Mouse (Mus musculus): ENCODE results near the gene Acoxl. TPM values are rescaled to one million over a fixed set of nuclear protein-coding genes. Genes with fewer than 3 reads are reported as not detected.

Gene Acoxl
- total and polyA plus RNA-seq, 3 experiments, result 0.05 TPM; not detected in 1

DNA sequence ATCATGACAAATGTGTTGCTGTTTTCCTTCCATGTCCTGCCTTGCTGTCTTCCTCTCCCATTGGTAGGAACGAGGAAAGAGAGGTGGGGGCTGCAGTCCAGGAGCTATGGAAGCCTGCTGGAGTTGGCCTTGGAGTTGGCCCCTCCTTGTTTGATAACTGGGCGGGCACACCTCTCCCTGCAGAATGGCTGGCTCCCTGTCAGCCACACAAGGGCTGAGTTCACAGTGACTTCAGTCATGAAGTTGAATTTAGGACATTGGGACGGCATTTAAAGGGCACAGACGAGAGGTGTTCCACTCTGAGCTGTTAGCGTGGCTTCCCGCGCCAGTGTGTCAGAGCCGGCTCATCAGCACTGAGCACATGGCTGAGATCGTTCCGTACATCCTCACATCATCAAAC, 66.2 kb downstream of the Acoxl start:
- ATAC-seq (ENCODE audit: extremely low read depth, insufficient number of reproducible peaks, low FRiP score, poor library complexity, severe bottlenecking) (no peak), DNase-seq (ENCODE audit: low spot score) (no peak)
- Histone ChIP-seq H3K27me3 (ENCODE audit: insufficient read depth, low read length) (peaks cover 29% of the 10 kb centered on the region), H3K9me3 (replicated peaks) (no peaks in the 10 kb centered on the region), H3K36me3 (replicated peaks) (no peaks in the 10 kb centered on the region), H3K4me1 (ENCODE audit: insufficient read depth, low read depth, low read length) (peaks cover 30% of the 10 kb centered on the region), H3K4me3 (ENCODE audit: low read depth, low read length) (no peak overlapping the region)
- TF ChIP-seq TAL1 (conservative IDR thresholded peaks at IDR 0.05; ENCODE audit: low read depth, low read length) (no peak), CTCF (IDR thresholded peaks at IDR 0.05; ENCODE audit: low read depth, low read length) (no peak), GATA1 (IDR thresholded peaks at IDR 0.05; ENCODE audit: borderline replicate concordance, low read length) (no peak), GATA2 (IDR thresholded peaks at IDR 0.05; ENCODE audit: borderline replicate concordance, low read depth, low read length) (no peak)

DNA sequence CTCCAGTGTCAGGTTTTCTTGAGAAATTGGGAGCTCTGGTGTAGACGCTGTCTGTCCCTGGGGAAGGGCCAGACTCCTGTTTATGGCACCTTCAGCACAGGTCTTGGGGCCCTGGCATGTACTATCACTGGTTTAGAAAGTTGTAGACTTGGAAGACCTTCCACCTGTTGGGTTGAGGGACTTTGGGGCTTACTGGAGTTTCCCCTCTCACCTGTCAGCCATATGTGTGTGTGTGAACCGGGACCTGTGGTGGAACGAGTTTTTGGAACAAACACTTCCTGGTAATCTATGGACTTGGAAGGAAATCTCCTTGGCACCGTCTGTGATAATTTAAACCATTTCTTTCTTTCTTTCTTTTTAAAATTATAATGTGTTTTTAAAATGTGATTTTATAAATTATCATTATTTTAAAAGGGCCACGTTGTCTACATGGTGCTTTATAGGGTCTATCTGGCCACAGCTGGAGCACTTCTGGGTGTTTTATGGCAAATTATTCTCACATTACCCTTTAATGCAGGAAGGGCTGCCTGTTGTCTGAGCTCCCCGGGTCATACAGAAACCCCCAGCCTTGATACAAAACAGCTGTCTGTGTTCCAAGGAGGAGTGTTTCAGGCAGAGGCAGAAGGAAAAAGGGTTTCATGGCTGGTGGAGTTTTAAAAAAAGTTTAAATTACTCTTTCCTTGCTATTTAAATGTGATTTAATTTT, 68.5 kb downstream of the Acoxl start:
- ATAC-seq (ENCODE audit: extremely low read depth, insufficient number of reproducible peaks, low FRiP score, poor library complexity, severe bottlenecking) (no peak), DNase-seq (ENCODE audit: low spot score) (no peak)
- H3K27me3 ChIP-seq (ENCODE audit: insufficient read depth, low read length), result peaks cover 26% of the 10 kb centered on the region
- H3K36me3 ChIP-seq (replicated peaks), result no peaks in the 10 kb centered on the region
- TF ChIP-seq CTCF (IDR thresholded peaks at IDR 0.05; ENCODE audit: low read depth, low read length) (no peak), POLR2AphosphoS5 (IDR thresholded peaks at IDR 0.05; ENCODE audit: insufficient replicate concordance, low read depth, low read length) (no peak), GATA2 (IDR thresholded peaks at IDR 0.05; ENCODE audit: borderline replicate concordance, low read depth, low read length) (no peak), TAL1 (conservative IDR thresholded peaks at IDR 0.05; ENCODE audit: low read depth, low read length) (no peak), GATA1 (IDR thresholded peaks at IDR 0.05; ENCODE audit: borderline replicate concordance, low read length) (no peak)
- H3K9me3 ChIP-seq (replicated peaks), result no peaks in the 10 kb centered on the region
- no peak overlapping the region for H3K4me3 ChIP-seq (ENCODE audit: low read depth, low read length)
- H3K4me1 ChIP-seq (ENCODE audit: insufficient read depth, low read depth, low read length), result peaks cover 32% of the 10 kb centered on the region

DNA sequence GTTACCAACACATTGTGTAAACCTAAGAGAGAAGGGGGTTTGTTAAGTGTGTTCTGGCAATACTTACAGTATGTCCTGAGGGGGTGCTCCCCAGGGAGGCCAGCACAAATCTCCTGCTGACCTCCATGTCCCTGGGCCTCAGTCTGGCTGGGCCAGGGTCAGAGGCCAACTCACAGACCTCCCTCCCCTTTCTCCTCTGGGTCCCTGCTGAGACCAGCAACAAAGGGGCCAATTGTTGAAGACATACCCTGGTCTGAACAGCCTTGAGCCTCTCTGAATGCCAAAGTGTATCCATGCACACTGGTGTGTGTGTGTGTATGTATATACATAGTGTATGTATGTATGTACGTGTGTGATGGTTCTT, 69.0 kb downstream of the Acoxl start:
- TF ChIP-seq GATA2 (IDR thresholded peaks at IDR 0.05; ENCODE audit: borderline replicate concordance, low read depth, low read length) (no peak), GATA1 (IDR thresholded peaks at IDR 0.05; ENCODE audit: borderline replicate concordance, low read length) (no peak), TAL1 (conservative IDR thresholded peaks at IDR 0.05; ENCODE audit: low read depth, low read length) (no peak), POLR2AphosphoS5 (IDR thresholded peaks at IDR 0.05; ENCODE audit: insufficient replicate concordance, low read depth, low read length) (no peak), CTCF (IDR thresholded peaks at IDR 0.05; ENCODE audit: low read depth, low read length) (no peak)
- peaks cover 37% of the 10 kb centered on the region for H3K4me1 ChIP-seq (ENCODE audit: insufficient read depth, low read depth, low read length)
- H3K9me3 ChIP-seq (replicated peaks), result no peaks in the 10 kb centered on the region
- ATAC-seq (ENCODE audit: extremely low read depth, insufficient number of reproducible peaks, low FRiP score, poor library complexity, severe bottlenecking), result no peak
- no peaks in the 10 kb centered on the region for H3K36me3 ChIP-seq (replicated peaks)
- no peak for DNase-seq (ENCODE audit: low spot score)
- H3K4me3 ChIP-seq (ENCODE audit: low read depth, low read length), result no peak overlapping the region
- peaks cover 26% of the 10 kb centered on the region for H3K27me3 ChIP-seq (ENCODE audit: insufficient read depth, low read length)

DNA sequence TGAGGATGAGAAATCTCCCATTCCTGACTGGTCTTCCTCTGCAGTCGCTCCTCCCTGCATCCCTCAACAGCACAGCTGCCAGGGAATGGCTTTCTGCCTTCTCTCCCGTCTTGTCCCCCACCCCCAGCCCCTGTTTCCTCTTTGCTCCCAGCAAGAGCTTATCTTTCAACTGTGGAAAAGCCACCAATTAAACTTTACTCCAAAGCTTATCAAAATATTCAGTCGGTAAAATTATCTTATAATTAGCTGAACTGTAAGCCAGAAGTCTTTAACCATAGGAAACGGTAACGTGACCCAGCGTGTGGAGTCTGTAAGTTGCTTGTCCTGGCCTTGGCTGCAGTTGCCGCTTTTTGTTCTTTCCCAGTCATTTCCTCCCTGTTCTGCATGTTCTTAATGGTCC, 70.2 kb downstream of the Acoxl start:
- Histone ChIP-seq H3K9me3 (replicated peaks) (no peaks in the 10 kb centered on the region), H3K36me3 (replicated peaks) (no peaks in the 10 kb centered on the region), H3K4me3 (ENCODE audit: low read depth, low read length) (no peak overlapping the region), H3K4me1 (ENCODE audit: insufficient read depth, low read depth, low read length) (peaks cover 49% of the 10 kb centered on the region), H3K27me3 (ENCODE audit: insufficient read depth, low read length) (peaks cover 20% of the 10 kb centered on the region)
- no peak for DNase-seq (ENCODE audit: low spot score)
- no peak for ATAC-seq (ENCODE audit: extremely low read depth, insufficient number of reproducible peaks, low FRiP score, poor library complexity, severe bottlenecking)
- TF ChIP-seq TAL1 (conservative IDR thresholded peaks at IDR 0.05; ENCODE audit: low read depth, low read length) (no peak), CTCF (IDR thresholded peaks at IDR 0.05; ENCODE audit: low read depth, low read length) (no peak), GATA2 (IDR thresholded peaks at IDR 0.05; ENCODE audit: borderline replicate concordance, low read depth, low read length) (no peak), POLR2AphosphoS5 (IDR thresholded peaks at IDR 0.05; ENCODE audit: insufficient replicate concordance, low read depth, low read length) (no peak), GATA1 (IDR thresholded peaks at IDR 0.05; ENCODE audit: borderline replicate concordance, low read length) (no peak)

DNA sequence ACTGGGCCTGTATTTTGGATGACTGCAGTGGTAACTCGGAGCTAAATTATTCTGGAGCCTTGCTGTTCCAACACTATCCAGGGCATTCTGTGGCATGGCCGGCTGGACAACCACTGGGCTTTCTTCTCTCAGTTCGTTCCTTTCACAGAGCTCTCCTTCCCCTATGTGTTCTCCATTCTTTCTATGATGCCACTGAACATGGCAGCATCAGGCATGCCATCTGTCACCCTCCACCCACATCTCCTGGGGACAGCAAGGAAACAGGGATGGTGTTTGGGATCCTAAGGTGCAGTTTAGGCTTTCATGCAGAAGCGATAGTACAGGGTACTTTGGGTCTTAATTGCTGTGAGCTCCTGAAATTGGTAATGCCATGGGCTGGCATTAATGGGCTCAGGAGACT, 71.1 kb downstream of the Acoxl start:
- no peak for DNase-seq (ENCODE audit: low spot score)

DNA sequence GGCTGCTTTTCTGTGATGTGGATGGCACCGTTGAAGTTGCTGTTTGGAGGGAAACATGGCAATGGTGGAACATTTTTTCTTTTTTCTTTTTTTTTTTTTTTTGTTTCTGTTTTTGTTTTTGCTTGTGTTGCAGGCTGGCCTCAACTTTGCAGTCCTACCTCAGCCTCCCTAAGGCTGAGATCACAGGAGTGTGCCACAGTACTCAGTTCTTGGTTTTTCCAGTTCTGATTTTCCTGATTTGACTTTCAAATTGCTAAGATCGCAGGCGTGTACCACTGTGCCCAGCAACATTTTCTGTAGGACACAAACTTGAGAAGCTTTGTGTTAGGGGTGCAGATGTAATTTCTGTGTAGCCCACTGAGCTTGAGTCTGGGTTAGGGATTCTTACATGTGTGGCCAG, 72.9 kb downstream of the Acoxl start:
- H3K27me3 ChIP-seq (ENCODE audit: insufficient read depth, low read length), result peaks cover 7% of the 10 kb centered on the region; the same call in 1 of the 2 replicates
- H3K9me3 ChIP-seq (replicated peaks), result no peaks in the 10 kb centered on the region
- peaks cover 63% of the 10 kb centered on the region for H3K4me1 ChIP-seq (ENCODE audit: insufficient read depth, low read depth, low read length)
- no peaks in the 10 kb centered on the region for H3K36me3 ChIP-seq (replicated peaks)
- TF ChIP-seq TAL1 (conservative IDR thresholded peaks at IDR 0.05; ENCODE audit: low read depth, low read length), result no peak
- no peak for TF ChIP-seq POLR2AphosphoS5 (IDR thresholded peaks at IDR 0.05; ENCODE audit: insufficient replicate concordance, low read depth, low read length)
- no peak for TF ChIP-seq CTCF (IDR thresholded peaks at IDR 0.05; ENCODE audit: low read depth, low read length)
- TF ChIP-seq GATA1 (IDR thresholded peaks at IDR 0.05; ENCODE audit: borderline replicate concordance, low read length), result no peak
- TF ChIP-seq GATA2 (IDR thresholded peaks at IDR 0.05; ENCODE audit: borderline replicate concordance, low read depth, low read length), result no peak
- no peak overlapping the region for H3K4me3 ChIP-seq (ENCODE audit: low read depth, low read length)
- no peak for DNase-seq (ENCODE audit: low spot score)
- ATAC-seq (ENCODE audit: extremely low read depth, insufficient number of reproducible peaks, low FRiP score, poor library complexity, severe bottlenecking), result no peak

More for the DNA sequence above, 71.1 kb downstream of the Acoxl start:
- no peak for ATAC-seq (ENCODE audit: extremely low read depth, insufficient number of reproducible peaks, low FRiP score, poor library complexity, severe bottlenecking)
- Histone ChIP-seq H3K27me3 (ENCODE audit: insufficient read depth, low read length) (peaks cover 16% of the 10 kb centered on the region), H3K9me3 (replicated peaks) (no peaks in the 10 kb centered on the region), H3K4me3 (ENCODE audit: low read depth, low read length) (no peak overlapping the region), H3K4me1 (ENCODE audit: insufficient read depth, low read depth, low read length) (peaks cover 54% of the 10 kb centered on the region), H3K36me3 (replicated peaks) (no peaks in the 10 kb centered on the region)
- TF ChIP-seq CTCF (IDR thresholded peaks at IDR 0.05; ENCODE audit: low read depth, low read length) (no peak), GATA1 (IDR thresholded peaks at IDR 0.05; ENCODE audit: borderline replicate concordance, low read length) (no peak), GATA2 (IDR thresholded peaks at IDR 0.05; ENCODE audit: borderline replicate concordance, low read depth, low read length) (no peak)
